Comparison of ENCODE assay signal across 20 mouse cellular contexts in the genomic region with DNA sequence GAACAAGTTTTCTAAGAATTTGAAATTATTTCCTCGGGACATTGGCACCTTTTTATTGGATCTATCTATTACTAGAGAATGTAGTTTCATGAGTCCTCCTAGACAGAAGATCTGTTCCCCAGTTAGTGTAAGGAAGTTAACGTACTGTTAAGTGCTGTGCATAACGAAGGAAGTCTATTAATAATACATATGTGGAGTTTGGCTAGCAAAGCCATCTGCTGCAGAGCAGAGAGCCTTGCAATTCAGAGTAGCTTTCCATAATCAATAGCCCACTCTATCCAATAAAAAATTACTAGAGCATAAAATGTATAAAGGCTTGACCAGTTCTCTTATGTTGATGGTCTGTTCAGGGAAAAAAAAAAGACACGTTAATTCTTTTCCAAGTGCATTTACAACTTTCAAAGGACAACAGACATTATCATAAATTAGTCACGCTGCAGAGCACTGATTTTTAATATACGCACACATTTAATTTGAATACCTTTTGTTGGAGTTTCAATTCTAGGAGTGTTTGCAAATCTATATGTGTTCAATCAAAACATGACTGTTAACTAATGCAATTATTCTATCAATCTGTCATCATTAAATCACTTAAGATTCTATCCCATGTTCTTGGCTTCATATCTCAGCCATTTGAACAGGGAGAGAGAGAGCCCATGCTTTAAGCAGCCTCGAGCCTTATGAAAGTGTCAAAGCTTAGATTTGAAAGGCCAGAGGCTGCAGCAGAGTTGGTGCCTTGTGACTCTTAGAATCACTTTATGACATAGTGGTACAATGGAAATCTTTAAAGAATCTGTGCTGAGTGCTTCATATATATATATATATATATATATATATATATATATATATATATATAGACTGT.
A peak's percentile ranks its signal among the peaks of the same experiment; 100 is the strongest.
DNase-seq lines count a peak whose midpoint lies in the region; ATAC-seq lines count a peak whose summit lies in the region.
"Had no signal": no experiment of that assay in that cellular context is flagged by ENCODE, and none has a peak within 500 bp of the region (broad histone marks: within the 10 kb centered on the region; RNA-seq: fewer than 3 reads in every experiment).

No protein-coding gene starts in this region.

- no peaks in the 10 kb centered on the region for H3K27me3 ChIP-seq in forebrain, embryonic 14.5 days (replicated peaks; ENCODE audit: control insufficient read depth, insufficient read depth, low read length)
- H3K27me3 ChIP-seq in forebrain, embryonic 11.5 days (ENCODE audit: control insufficient read depth, insufficient read depth, low read length) = no peaks in the 10 kb centered on the region
- H3K27me3 ChIP-seq in hindbrain, embryonic 13.5 days = no peaks in the 10 kb centered on the region
- no peaks in the 10 kb centered on the region for H3K27me3 ChIP-seq in hindbrain, embryonic 14.5 days (ENCODE audit: control insufficient read depth, insufficient read depth, low read length)
- H3K27me3 ChIP-seq in neural tube, embryonic 11.5 days (ENCODE audit: control insufficient read depth, insufficient read depth, low read length) = no peaks in the 10 kb centered on the region
- H3K27me3 ChIP-seq: heart, embryonic 15.5 days; Patski had no signal

- H3K4me1 ChIP-seq in forebrain, embryonic 14.5 days (ENCODE audit: control insufficient read depth, insufficient read depth, low read length) = no peaks in the 10 kb centered on the region
- H3K4me1 ChIP-seq in forebrain, embryonic 11.5 days (replicated peaks; ENCODE audit: control insufficient read depth, insufficient read depth, low read length) = no peaks in the 10 kb centered on the region
- H3K4me1 ChIP-seq in hindbrain, embryonic 13.5 days (replicated peaks) = no peaks in the 10 kb centered on the region
- H3K4me1 ChIP-seq in hindbrain, embryonic 14.5 days (replicated peaks; ENCODE audit: control insufficient read depth, insufficient read depth, low read length) = no peaks in the 10 kb centered on the region
- no peaks in the 10 kb centered on the region for H3K4me1 ChIP-seq in neural tube, embryonic 11.5 days (ENCODE audit: control insufficient read depth, insufficient read depth, low read length)
- H3K4me1 ChIP-seq: embryonic facial prominence, embryonic 10.5 days; heart, embryonic 15.5 days had no signal

- no peak overlapping the region for H3K27ac ChIP-seq in forebrain, embryonic 14.5 days (ENCODE audit: low read depth, low read length)
- no peak overlapping the region for H3K27ac ChIP-seq in forebrain, embryonic 11.5 days (ENCODE audit: low read depth, low read length)
- H3K27ac ChIP-seq in hindbrain, embryonic 13.5 days = no peak overlapping the region
- H3K27ac ChIP-seq in hindbrain, embryonic 14.5 days = no peak overlapping the region
- H3K27ac ChIP-seq in neural tube, embryonic 11.5 days (ENCODE audit: low read depth, low read length) = no peak overlapping the region
- H3K27ac ChIP-seq: embryonic facial prominence, embryonic 10.5 days; heart, adult 2 months; heart, embryonic 15.5 days had no signal

- DNase-seq in forebrain, embryonic 14.5 days (ENCODE audit: low spot score) = peak; percentile 31
- no peak for DNase-seq in forebrain, embryonic 11.5 days (ENCODE audit: low spot score)
- no peak for DNase-seq in hindbrain, embryonic 14.5 days (ENCODE audit: low spot score)
- no peak for DNase-seq in neural tube, embryonic 11.5 days (ENCODE audit: low spot score)
- DNase-seq in neural tube, embryonic 10.5 days (ENCODE audit: extremely low spot score, low spot score) = no peak
- DNase-seq in adrenal gland, adult (ENCODE audit: inconsistent age in 2 of 2, low spot score in 1 of 2) = no peak
- DNase-seq: adrenal gland, adult 2 months; adrenal gland, postnatal 25 days; cerebellum, adult 2 months; cerebellum, postnatal 10 days; gastrocnemius, postnatal 14 days; heart, adult 2 months; heart, postnatal 14 days had no signal

- no peak overlapping the region for H3K9ac ChIP-seq in forebrain, embryonic 14.5 days (ENCODE audit: low read length)
- no peak overlapping the region for H3K9ac ChIP-seq in forebrain, embryonic 11.5 days (ENCODE audit: low read length)
- H3K9ac ChIP-seq in hindbrain, embryonic 13.5 days = no peak overlapping the region
- no peak overlapping the region for H3K9ac ChIP-seq in hindbrain, embryonic 14.5 days
- no peak overlapping the region for H3K9ac ChIP-seq in neural tube, embryonic 11.5 days (ENCODE audit: low read length)
- H3K9ac ChIP-seq: heart, embryonic 15.5 days had no signal

- no peaks in the 10 kb centered on the region for H3K9me3 ChIP-seq in forebrain, embryonic 14.5 days (replicated peaks; ENCODE audit: control insufficient read depth, low read length)
- H3K9me3 ChIP-seq in forebrain, embryonic 11.5 days (ENCODE audit: control insufficient read depth, low read length) = no peaks in the 10 kb centered on the region
- H3K9me3 ChIP-seq in hindbrain, embryonic 13.5 days = no peaks in the 10 kb centered on the region
- H3K9me3 ChIP-seq in hindbrain, embryonic 14.5 days (ENCODE audit: control insufficient read depth, low read length) = no peaks in the 10 kb centered on the region
- H3K9me3 ChIP-seq in neural tube, embryonic 11.5 days (ENCODE audit: control insufficient read depth, low read length) = no peaks in the 10 kb centered on the region
- H3K9me3 ChIP-seq: embryonic facial prominence, embryonic 10.5 days; heart, embryonic 15.5 days had no signal

- H3K36me3 ChIP-seq in forebrain, embryonic 14.5 days (ENCODE audit: control insufficient read depth, insufficient read depth, low read length) = no peaks in the 10 kb centered on the region
- no peaks in the 10 kb centered on the region for H3K36me3 ChIP-seq in forebrain, embryonic 11.5 days (ENCODE audit: control insufficient read depth, insufficient read depth, low read length)
- H3K36me3 ChIP-seq in hindbrain, embryonic 13.5 days = no peaks in the 10 kb centered on the region
- no peaks in the 10 kb centered on the region for H3K36me3 ChIP-seq in hindbrain, embryonic 14.5 days (replicated peaks; ENCODE audit: control insufficient read depth, insufficient read depth)
- H3K36me3 ChIP-seq in neural tube, embryonic 11.5 days (ENCODE audit: control insufficient read depth, insufficient read depth, low read length) = no peaks in the 10 kb centered on the region
- H3K36me3 ChIP-seq: embryonic facial prominence, embryonic 10.5 days; heart, embryonic 15.5 days had no signal

- no peak overlapping the region for H3K4me2 ChIP-seq in forebrain, embryonic 14.5 days (ENCODE audit: low read length)
- H3K4me2 ChIP-seq in forebrain, embryonic 11.5 days (ENCODE audit: low read depth, low read length, severe bottlenecking) = no peak overlapping the region
- no peak overlapping the region for H3K4me2 ChIP-seq in hindbrain, embryonic 13.5 days
- no peak overlapping the region for H3K4me2 ChIP-seq in hindbrain, embryonic 14.5 days (replicated peaks)
- H3K4me2 ChIP-seq in neural tube, embryonic 11.5 days (ENCODE audit: low read depth) = no peak overlapping the region
- H3K4me2 ChIP-seq: heart, embryonic 11.5 days; heart, embryonic 15.5 days had no signal

- H3K4me3 ChIP-seq in forebrain, embryonic 14.5 days (ENCODE audit: low read depth, low read length) = no peak overlapping the region
- no peak overlapping the region for H3K4me3 ChIP-seq in forebrain, embryonic 11.5 days (ENCODE audit: low read depth, low read length)
- H3K4me3 ChIP-seq in hindbrain, embryonic 13.5 days = no peak overlapping the region
- H3K4me3 ChIP-seq in hindbrain, embryonic 14.5 days (replicated peaks; ENCODE audit: low read length) = no peak overlapping the region
- H3K4me3 ChIP-seq in neural tube, embryonic 11.5 days (ENCODE audit: low read depth, low read length) = no peak overlapping the region
- H3K4me3 ChIP-seq: embryonic facial prominence, embryonic 10.5 days; heart, adult 2 months; heart, embryonic 15.5 days had no signal

- ATAC-seq in forebrain, embryonic 14.5 days = peak; percentile 74; the same call in 1 of the 2 replicates
- ATAC-seq in forebrain, embryonic 11.5 days (replicated peaks; ENCODE audit: low FRiP score) = no peak
- 0 out of 2 replicates have a peak, but pooled peaks have one; percentile 49 for ATAC-seq in hindbrain, embryonic 13.5 days (ENCODE audit: low FRiP score)
- ATAC-seq in hindbrain, embryonic 14.5 days (ENCODE audit: low FRiP score) = no peak
- peak; percentile 48 for ATAC-seq in neural tube, embryonic 11.5 days (ENCODE audit: insufficient read depth, low FRiP score, low TSS enrichment)
- ATAC-seq: activated CD4-positive, CD25-positive, alpha-beta regulatory T cell, adult 4 months; intestine, embryonic 16.5 days; Patski had no signal

- 33% methylated on average over 7 of the region's 7 CpGs for WGBS in forebrain, embryonic 14.5 days
- 67% methylated on average over 7 of the region's 7 CpGs for WGBS in forebrain, embryonic 11.5 days
- 41% methylated on average over 7 of the region's 7 CpGs for WGBS in hindbrain, embryonic 13.5 days
- WGBS in hindbrain, embryonic 14.5 days = 32% methylated on average over 7 of the region's 7 CpGs
- WGBS in neural tube, embryonic 11.5 days = 63% methylated on average over 7 of the region's 7 CpGs

Comparison
In these comparisons a context has a peak if more than half of its experiments do, and no peak if none do; other contexts are left out.
1. ATAC-seq: peak in forebrain, embryonic 14.5 days (single experiment), hindbrain, embryonic 13.5 days (single experiment) and neural tube, embryonic 11.5 days (single experiment); none in forebrain, embryonic 11.5 days (single experiment) and hindbrain, embryonic 14.5 days (single experiment).